Mouse (Mus musculus): ENCODE measurements around the gene Pbx1. TPM values are rescaled to one million over a fixed set of nuclear protein-coding genes. Genes with fewer than 3 reads are reported as not detected.
A peak's percentile ranks its signal among the peaks of the same experiment; 100 is the strongest.

Gene Pbx1
- polyA plus RNA-seq, 1 experiment from 2014 or later, result 49.9 TPM

GRCm38 (mm10) chr1:168109797-168110196 is 322.3 kb downstream of the Pbx1 start:
- TF ChIP-seq CTCF (IDR thresholded peaks at IDR 0.05), result no peak
- CTCF ChIA-PET, result no interaction called here
- peak; percentile 96 for ATAC-seq

GRCm38 (mm10) chr1:168103821-168104220 is 328.2 kb downstream of the Pbx1 start:
- POLR2A ChIA-PET, result no interaction called here
- TF ChIP-seq CTCF (IDR thresholded peaks at IDR 0.05), result no peak
- no peaks in the 10 kb centered on the region for H3K27me3 ChIP-seq
- CTCF ChIA-PET, result no interaction called here
- ATAC-seq (no peak), DNase-seq (ENCODE audit: low read depth, low spot score) (no peak)
- in situ Hi-C loops (cut with MboI; ENCODE audit: low pct_unique_long_range_greater_than_20kb), result no loop called here

More at GRCm38 (mm10) chr1:168109797-168110196, 322.3 kb downstream of the Pbx1 start:
- in situ Hi-C loops (cut with MboI; ENCODE audit: low pct_unique_long_range_greater_than_20kb), result no loop called here
- no peak for DNase-seq (ENCODE audit: low read depth, low spot score)
- POLR2A ChIA-PET, result no interaction called here
- H3K27me3 ChIP-seq, result no peaks in the 10 kb centered on the region

- H3K27me3 ChIP-seq, result no peaks in the 10 kb centered on the region
- POLR2A ChIA-PET, result no interaction called here
- TF ChIP-seq CTCF (IDR thresholded peaks at IDR 0.05), result no peak
- CTCF ChIA-PET, result no interaction called here
- DNase-seq (ENCODE audit: low read depth, low spot score), result no peak
- no peak for ATAC-seq
- in situ Hi-C loops (cut with MboI; ENCODE audit: low pct_unique_long_range_greater_than_20kb), result no loop called here
Measured at GRCm38 (mm10) chr1:168101514-168101913, 330.6 kb downstream of the Pbx1 start.

- POLR2A ChIA-PET, result no interaction called here
- DNase-seq (ENCODE audit: low read depth, low spot score), result no peak
- CTCF ChIA-PET, result interaction anchor here (2.4 kb wide), 1 partner anchor 9 kb away, joined by 9 read pairs; no protein-coding TSS in a partner anchor
- no peak for TF ChIP-seq CTCF (IDR thresholded peaks at IDR 0.05)
- in situ Hi-C loops (cut with MboI; ENCODE audit: low pct_unique_long_range_greater_than_20kb), result loop anchor here (10.0 kb wide), 1 partner anchor 1256 kb away; no protein-coding TSS in a partner anchor
- ATAC-seq, result no peak
- no peaks in the 10 kb centered on the region for H3K27me3 ChIP-seq
Measured at GRCm38 (mm10) chr1:168098806-168099205, 333.3 kb downstream of the Pbx1 start.

GRCm38 (mm10) chr1:168094671-168095070 is 337.4 kb downstream of the Pbx1 start:
- no peaks in the 10 kb centered on the region for H3K27me3 ChIP-seq
- TF ChIP-seq CTCF (IDR thresholded peaks at IDR 0.05), result no peak
- ATAC-seq (no peak), DNase-seq (ENCODE audit: low read depth, low spot score) (no peak)
- ChIA-PET POLR2A (no interaction called here), CTCF (interaction anchor here (1.2 to 1.6 kb wide), 3 partner anchors 19 to 105 kb away, joined by 3 read pairs; no protein-coding TSS in a partner anchor)
- in situ Hi-C loops (cut with MboI; ENCODE audit: low pct_unique_long_range_greater_than_20kb), result loop anchor here (10.0 kb wide), 1 partner anchor 1260 kb away; no protein-coding TSS in a partner anchor

- H3K27me3 ChIP-seq, result no peaks in the 10 kb centered on the region
- POLR2A ChIA-PET, result no interaction called here
- CTCF ChIA-PET, result no interaction called here
- DNase-seq (ENCODE audit: low read depth, low spot score), result no peak
- in situ Hi-C loops (cut with MboI; ENCODE audit: low pct_unique_long_range_greater_than_20kb), result loop anchor here (10.0 kb wide), 1 partner anchor 1262 kb away; no protein-coding TSS in a partner anchor
- ATAC-seq, result peak; percentile 81
- peak; percentile 69 for TF ChIP-seq CTCF (IDR thresholded peaks at IDR 0.05)
Measured at GRCm38 (mm10) chr1:168093044-168093443, 339.0 kb downstream of the Pbx1 start.

- ATAC-seq, result no peak
- DNase-seq (ENCODE audit: low read depth, low spot score), result no peak
- no peak for TF ChIP-seq CTCF (IDR thresholded peaks at IDR 0.05)
- CTCF ChIA-PET, result interaction anchor here (0.9 kb wide), 1 partner anchor 153 kb away, joined by 3 read pairs; no protein-coding TSS in a partner anchor
- no peaks in the 10 kb centered on the region for H3K27me3 ChIP-seq
- POLR2A ChIA-PET, result no interaction called here
- in situ Hi-C loops (cut with MboI; ENCODE audit: low pct_unique_long_range_greater_than_20kb), result loop anchor here (10.0 kb wide), 1 partner anchor 1263 kb away; no protein-coding TSS in a partner anchor
Measured at GRCm38 (mm10) chr1:168091627-168092026, 340.4 kb downstream of the Pbx1 start.

GRCm38 (mm10) chr1:168088680-168089079 is 343.4 kb downstream of the Pbx1 start:
- H3K27me3 ChIP-seq, result no peaks in the 10 kb centered on the region
- POLR2A ChIA-PET, result no interaction called here
- CTCF ChIA-PET, result no interaction called here
- in situ Hi-C loops (cut with MboI; ENCODE audit: low pct_unique_long_range_greater_than_20kb), result no loop called here
- TF ChIP-seq CTCF (IDR thresholded peaks at IDR 0.05), result no peak
- ATAC-seq (no peak), DNase-seq (ENCODE audit: low read depth, low spot score) (no peak)

GRCm38 (mm10) chr1:168079394-168079767 is 352.7 kb downstream of the Pbx1 start:
- CTCF ChIA-PET, result no interaction called here
- DNase-seq (ENCODE audit: low read depth, low spot score), result no peak
- no peak for ATAC-seq
- in situ Hi-C loops (cut with MboI; ENCODE audit: low pct_unique_long_range_greater_than_20kb), result no loop called here
- POLR2A ChIA-PET, result no interaction called here
- peaks cover 11% of the 10 kb centered on the region for H3K27me3 ChIP-seq
- TF ChIP-seq CTCF (IDR thresholded peaks at IDR 0.05), result no peak

- no peak for ATAC-seq
- DNase-seq (ENCODE audit: low read depth, low spot score), result no peak
- peaks cover 11% of the 10 kb centered on the region for H3K27me3 ChIP-seq
- ChIA-PET POLR2A (no interaction called here), CTCF (no interaction called here)
- in situ Hi-C loops (cut with MboI; ENCODE audit: low pct_unique_long_range_greater_than_20kb), result no loop called here
- no peak for TF ChIP-seq CTCF (IDR thresholded peaks at IDR 0.05)
Measured at GRCm38 (mm10) chr1:168078746-168079393, 353.2 kb downstream of the Pbx1 start.

- no peak for ATAC-seq
- DNase-seq (ENCODE audit: low read depth, low spot score), result no peak
- CTCF ChIA-PET, result no interaction called here
- peaks cover 8% of the 10 kb centered on the region for H3K27me3 ChIP-seq
- TF ChIP-seq CTCF (IDR thresholded peaks at IDR 0.05), result no peak
- in situ Hi-C loops (cut with MboI; ENCODE audit: low pct_unique_long_range_greater_than_20kb), result no loop called here
- POLR2A ChIA-PET, result no interaction called here
Measured at GRCm38 (mm10) chr1:168071974-168072373, 360.1 kb downstream of the Pbx1 start.
